Mouse (Mus musculus): Measurements from ENCODE around the gene Prg3.

Gene Prg3

DNA sequence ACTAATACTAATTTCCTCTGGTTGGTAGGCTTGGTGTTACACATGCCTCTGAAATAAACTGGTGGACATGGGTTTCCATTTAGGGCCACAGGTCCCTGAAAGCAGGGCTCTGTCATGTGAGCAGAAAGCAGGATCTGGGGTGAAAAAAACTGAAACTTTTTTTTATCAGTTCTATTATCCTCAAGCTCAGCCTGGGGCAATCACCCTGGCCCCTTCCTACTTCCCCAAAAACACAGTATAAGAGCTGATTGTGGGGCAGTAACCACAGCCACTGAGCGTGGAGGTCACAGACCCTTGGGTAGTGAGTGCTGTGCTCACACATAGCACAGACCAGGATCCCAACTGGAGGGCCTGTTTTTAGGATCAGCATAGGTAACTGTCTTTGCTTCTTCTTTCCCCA is at the start of gene Prg3:
Prg3 (plus strand) TSS at position 286 of the 400 bp plus-strand sequence.
- DNase-seq (ENCODE audit: low read depth): peak; percentile 19

- peak; percentile 76 for DNase-seq (ENCODE audit: low read depth)
These were observed 49.6 kb upstream of the Prg3 start for GRCm38 (mm10) chr2:84938249-84938946.

DNA sequence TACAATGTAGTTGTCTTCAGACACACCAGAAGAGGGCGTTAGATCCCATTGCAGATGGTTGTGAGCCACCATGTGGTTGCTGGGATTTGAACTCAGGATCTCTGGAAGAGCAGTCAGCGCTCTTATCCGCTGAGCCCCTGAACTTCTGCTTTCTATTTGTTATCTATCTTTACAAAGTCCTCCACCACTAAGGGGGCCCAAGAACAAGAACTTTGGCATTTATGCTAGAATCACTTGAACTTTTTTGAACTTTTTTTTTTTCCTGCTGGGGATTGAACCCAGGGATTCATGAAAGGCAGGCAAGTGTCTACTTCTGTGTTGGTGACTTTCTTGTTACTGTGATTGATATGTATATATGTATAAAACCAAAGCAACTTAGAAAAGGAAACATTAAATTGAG is 48.7 kb upstream of the Prg3 start:
- no peak for DNase-seq (ENCODE audit: low read depth)

GRCm38 (mm10) chr2:84939711-84940110 is 48.3 kb upstream of the Prg3 start:
- DNase-seq (ENCODE audit: low read depth): no peak

DNA sequence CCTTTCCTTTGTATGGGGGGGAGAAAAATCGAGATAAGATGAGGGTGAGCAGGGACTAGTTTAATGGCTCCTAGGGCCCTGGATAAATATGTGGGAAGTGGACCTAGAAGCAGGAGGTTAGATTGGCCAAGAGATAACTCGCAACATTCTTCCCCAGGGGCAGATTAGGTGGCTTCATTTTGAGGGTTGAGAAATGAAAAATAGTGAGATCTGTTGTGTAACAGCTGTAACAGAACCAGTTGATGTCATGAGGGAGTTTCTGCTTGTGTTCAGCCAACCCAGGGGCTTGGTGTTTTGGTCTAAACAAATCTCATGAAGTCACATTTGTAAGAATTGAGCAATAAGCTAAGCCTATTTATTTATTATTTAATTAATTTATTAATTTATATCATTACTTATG is 46.7 kb upstream of the Prg3 start:
- peak; percentile 36 for DNase-seq (ENCODE audit: low read depth)

DNA sequence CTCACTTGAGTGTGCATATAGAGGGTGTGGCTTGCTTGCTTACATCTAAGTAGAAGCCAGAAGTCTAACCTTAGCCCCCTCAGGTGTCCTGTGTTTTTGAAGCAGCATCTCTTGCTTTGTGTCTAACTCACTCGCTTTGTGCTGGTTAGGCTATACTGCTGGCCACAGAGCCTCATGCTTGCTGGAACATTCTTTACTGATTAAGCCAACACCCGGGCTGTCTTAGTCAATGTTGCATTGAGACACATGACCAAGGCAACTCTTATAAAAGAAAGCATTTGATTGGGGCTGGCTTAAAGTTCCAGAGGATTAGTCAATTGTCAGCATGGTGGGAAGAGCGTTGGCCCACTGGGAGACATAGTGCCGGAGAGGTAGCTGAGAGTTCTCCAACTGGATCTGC is 46.2 kb upstream of the Prg3 start:
- no peak for DNase-seq (ENCODE audit: low read depth)

DNA sequence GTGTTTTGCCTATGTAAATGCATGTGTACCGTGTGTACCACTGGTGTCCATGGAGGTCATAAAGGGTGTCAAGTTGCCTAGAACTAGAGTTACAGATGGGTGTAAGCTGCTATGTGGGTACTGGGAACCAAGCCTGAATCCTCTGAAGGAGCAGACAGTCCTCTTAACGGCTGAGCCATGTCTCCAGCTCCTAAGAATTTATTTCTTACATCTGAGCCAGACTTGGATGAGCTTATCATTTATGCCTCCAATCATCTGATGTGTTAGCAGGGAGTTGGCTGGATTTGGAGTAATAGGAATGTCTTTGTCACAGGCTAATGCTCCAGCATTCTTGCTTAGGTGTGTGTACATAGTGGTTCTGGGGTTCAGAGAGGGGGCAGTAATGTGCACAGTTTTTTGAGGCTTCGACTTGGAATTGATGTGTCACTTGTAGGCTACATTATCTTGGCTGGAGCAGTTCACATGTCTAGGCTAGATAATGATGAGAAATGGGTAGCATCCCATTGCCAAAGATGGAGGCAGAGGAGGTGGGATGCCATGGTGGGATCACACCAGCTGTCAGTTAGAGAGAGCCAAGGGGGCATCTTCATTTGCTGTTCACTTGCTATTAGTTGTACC is 40.8 kb upstream of the Prg3 start:
- no peak for DNase-seq (ENCODE audit: low read depth)

DNA sequence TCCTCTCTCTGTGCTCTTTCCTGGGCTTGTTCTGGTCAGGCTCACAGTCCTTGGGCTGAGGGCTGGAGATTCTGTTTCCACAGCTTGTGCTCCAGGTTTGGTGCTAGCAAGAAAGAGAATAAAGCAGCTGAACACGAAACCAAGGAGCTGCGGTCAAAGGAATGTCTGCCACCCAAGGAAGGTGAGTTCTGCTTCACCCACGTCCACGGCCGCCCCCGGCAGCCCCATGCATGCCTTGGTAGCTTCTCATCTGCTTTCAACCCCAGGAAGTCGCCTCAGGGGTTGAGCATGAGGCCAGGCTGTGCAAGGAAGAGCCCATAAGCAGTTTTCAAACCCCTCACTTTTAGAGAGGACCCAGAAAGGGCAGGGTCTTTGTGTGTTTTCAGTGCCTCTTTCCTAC is 39.8 kb upstream of the Prg3 start:
- DNase-seq (ENCODE audit: low read depth): no peak

DNA sequence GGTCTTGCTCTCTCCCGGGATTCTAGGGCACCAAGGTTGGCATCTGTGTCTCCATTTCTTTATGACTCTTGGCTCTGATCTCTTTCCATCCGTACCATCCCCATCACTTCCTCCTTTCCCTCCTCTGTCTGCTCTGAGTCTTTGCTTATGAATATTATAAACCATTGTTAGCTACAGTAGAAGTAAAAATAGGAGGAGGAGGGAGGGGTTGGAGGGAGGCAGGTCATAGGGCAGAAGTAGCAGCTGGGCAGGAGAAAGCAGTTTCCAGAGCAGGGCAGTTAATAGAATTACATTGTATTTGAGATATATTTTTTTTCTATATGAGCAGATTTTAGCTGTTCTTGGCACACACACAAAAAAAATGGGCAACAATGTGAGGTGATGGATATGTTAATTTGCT is 39.3 kb upstream of the Prg3 start:
- DNase-seq (ENCODE audit: low read depth): no peak

GRCm38 (mm10) chr2:84951027-84951426 is 37.0 kb upstream of the Prg3 start:
- DNase-seq (ENCODE audit: low read depth): no peak

- no peak for DNase-seq (ENCODE audit: low read depth)
These were observed 35.8 kb upstream of the Prg3 start for GRCm38 (mm10) chr2:84952251-84952650.

- no peak for DNase-seq (ENCODE audit: low read depth)
These were observed 35.3 kb upstream of the Prg3 start for GRCm38 (mm10) chr2:84952693-84953092.

DNA sequence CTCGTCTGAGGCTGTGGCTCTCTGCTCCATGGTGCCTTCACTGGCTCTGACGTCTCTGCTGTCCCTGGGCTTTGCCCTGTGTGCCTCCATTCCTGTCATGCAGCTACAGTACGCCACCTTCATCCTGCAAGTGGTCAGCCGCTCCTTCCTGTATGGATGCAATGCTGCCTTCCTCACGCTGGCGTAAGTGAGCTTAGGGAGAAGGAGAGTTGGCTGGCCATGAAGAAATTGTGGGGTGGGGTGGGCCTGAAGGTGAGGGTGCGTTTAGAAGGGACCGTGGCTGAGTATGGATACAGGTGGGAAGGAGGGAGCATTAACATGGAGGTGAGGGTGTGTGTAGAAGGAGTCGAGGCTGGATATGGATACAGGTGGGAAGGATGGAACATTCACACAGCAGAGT is 32.6 kb upstream of the Prg3 start:
- no peak for DNase-seq (ENCODE audit: low read depth)

DNA sequence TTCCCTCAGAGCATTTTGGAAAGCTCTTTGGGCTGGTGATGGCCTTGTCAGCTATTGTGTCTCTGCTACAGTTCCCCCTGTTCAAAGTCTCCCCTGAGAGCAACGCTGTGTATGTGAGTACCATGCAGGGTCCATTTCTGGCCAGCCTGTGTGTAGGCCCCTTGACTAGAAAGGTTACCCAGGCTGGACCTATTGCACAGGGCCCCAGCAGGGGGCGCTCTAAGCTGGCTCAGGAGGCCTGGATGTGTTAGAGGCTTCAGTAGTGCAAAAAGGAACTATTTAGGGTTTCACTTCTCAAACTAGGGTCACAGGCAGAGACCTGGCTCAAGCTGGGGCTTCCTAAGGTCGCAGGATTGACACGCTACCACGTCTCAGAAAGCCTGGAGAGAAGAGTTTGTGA is 31.7 kb upstream of the Prg3 start:
- DNase-seq (ENCODE audit: low read depth): peak; percentile 59

DNA sequence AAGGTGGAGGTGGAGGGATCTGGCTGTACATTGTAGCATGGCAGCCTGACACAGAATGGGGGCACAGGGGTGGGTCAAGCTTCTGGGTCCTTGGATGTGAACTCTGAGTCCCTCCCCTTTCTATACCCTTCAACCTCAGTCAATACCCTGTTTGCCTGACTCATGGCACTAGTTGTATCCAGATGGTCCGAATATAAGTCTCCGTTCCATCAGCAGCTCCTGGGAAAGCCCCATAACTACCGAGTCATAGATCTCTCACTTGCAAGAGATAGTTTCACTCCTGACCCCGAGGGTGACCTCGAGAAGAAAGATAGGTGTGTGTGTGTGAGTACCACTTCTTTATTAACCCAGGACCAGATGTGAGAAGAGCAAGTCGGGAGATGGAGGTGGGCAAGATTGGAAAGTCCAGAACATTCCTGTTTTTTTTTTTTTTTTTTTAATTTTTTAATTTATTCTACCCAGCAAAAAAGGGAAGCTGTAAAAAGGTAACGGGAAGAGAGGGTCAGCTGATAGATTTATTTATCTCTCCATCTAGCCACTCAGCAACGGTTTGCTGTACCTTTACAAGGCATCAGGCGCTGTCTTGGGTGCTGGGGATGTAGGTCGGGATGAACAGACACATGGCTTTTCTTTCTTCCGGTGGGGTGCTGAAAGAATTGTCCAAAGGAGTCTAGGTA is 29.3 kb upstream of the Prg3 start:
- DNase-seq (ENCODE audit: low read depth): no peak

GRCm38 (mm10) chr2:84961300-84961699 is 26.7 kb upstream of the Prg3 start:
- DNase-seq (ENCODE audit: low read depth): peak; percentile 18

- no peak for DNase-seq (ENCODE audit: low read depth)
These were observed 26.1 kb upstream of the Prg3 start for GRCm38 (mm10) chr2:84961901-84962300.

DNA sequence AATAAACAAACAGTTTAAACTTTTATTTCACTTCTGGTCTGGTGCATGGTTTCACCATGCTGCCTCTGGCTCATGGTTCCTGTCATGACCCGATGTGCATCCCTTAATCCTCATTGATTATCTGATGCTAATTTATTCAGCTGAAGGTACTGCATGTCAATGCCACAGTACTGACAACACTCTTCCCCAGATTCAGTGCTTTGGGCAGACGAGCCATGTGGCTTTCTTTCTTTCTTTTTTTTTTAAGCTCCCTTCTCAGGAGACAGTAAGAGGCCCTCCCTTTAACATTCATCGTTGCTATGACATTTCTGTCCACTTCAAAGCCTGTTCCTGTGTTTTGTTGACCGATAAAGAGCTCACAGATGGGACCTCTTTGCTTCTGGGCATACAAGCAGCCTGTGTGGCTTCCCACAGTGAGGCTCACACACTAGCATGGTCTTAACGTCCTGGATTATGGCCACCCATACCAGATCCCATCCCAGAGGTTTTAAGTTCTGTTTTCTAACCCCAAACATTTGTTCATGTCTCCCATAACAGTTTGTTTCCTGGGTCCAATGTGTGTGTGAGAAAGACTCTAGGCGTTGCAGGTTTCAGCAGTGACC is 25.0 kb upstream of the Prg3 start:
- DNase-seq (ENCODE audit: low read depth): no peak

DNA sequence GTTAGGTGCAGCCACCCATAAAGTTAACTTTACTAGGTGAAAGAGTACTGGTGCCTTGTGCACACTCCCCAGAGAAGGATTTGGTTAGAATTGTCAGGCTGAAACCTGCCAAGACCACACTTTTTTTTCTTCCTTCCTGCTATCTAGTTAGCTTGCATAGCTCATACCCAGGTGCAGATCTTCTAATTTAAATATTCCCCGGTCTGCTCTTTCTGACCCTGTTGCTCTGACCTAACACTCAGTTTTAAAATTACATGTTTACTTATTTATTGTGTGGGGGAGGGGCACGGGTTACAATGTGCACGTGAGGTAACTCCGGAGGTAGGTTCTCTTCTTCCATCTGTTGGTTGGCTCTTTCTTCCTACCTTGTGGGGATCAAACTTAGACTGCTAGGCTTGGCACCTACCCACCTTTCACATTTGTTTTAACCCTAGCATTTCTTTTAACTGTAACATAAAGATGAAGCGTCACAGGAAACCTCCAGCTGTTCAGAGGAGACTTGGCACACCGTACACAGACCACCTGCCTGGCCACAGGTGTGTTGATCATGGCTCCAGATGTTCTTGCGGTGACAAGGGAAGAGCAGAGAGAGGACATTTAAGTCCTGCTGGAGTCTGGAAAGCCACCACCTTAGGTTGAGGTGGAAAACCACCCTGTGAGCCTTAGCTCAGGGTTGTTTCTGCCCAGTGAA is 23.8 kb upstream of the Prg3 start:
- no peak for DNase-seq (ENCODE audit: low read depth)

- DNase-seq (ENCODE audit: low read depth): peak; percentile 70
These were observed 20.6 kb upstream of the Prg3 start for GRCm38 (mm10) chr2:84967318-84967991.

DNA sequence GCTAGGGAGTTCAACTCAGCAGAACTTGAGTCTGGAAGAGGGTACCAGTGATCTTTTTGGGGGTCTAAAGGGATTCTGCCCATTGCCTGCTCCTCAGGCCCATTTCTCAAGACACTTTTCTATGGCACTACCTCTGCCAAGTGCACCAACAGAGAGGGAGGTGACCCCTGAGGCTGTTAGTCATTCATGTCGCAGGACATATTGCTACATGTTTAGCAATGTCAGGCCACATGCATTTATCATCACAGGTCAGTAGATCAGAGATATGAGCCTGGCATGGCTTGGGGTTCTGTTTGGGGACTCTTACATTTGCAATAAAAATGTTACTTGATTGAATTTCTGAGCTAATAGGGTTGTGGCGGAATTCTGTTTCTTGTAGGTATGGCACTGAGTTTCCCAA is 12.4 kb upstream of the Prg3 start:
- peak; percentile 33 for DNase-seq (ENCODE audit: low read depth)

DNA sequence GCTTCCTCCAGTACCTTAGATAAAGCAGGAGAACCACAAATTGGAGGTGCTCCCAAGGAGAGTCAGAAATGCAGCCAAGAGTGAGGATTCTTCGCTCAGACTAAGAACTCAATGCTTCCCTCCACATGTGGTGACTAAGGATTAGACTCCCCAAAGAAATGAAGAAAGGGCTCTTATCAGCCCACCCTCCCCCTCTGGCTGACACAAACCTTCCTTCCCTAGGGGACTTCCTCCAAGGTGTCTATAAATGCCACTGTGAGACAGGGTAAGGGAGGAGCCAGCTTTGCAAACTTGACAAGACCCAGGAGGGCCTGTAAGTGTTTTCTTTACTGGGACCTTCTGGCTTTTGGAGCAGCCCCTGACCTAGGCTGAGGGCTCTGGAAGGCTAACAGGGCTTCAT is 7.8 kb upstream of the Prg3 start, which contains the start of gene Prg2:
Prg2 (plus strand) TSS at position 274 of the 400 bp plus-strand sequence.
- no peak for DNase-seq (ENCODE audit: low read depth)

Data from 416B (cell line).